Mouse (Mus musculus) liver, embryonic 14.5 days (tissue): Measurements from ENCODE around the gene Rpl3l. TPM values are rescaled to one million over a fixed set of nuclear protein-coding genes. Genes with fewer than 3 reads are reported as not detected.

ENCODE experiments used
- ATAC-seq: fragments of 200-750 bp; cut with Nextera tagmentation; 2 replicates; pipeline ENCODE4 v1.8.0; 2017; ENCODE audit warnings: moderate number of reproducible peaks, mild to moderate bottlenecking, moderate library complexity; ENCODE audit not compliant: insufficient read depth
- DNase-seq, 3 experiments: peaks; one replicate each; pipeline ENCODE4 v3.0.0-alpha.2; 2012 to 2013; ENCODE audit warnings: low read depth in 3 of 3, low spot score in 3 of 3
- H3K27ac ChIP-seq: fragments of 300-500 bp; sonication (generic); 2 replicates; pipeline ENCODE4 v1.5.1; 2014; ENCODE audit warnings: moderate library complexity, mild to moderate bottlenecking, control low read depth, inconsistent platforms
- H3K27me3 ChIP-seq: fragments of 300-500 bp; sonication (generic); 2 replicates; pipeline ENCODE4 v1.6.1; 2014; ENCODE audit warnings: mild to moderate bottlenecking, low read length, moderate library complexity; ENCODE audit not compliant: control insufficient read depth, insufficient read depth
- H3K36me3 ChIP-seq: fragments of 300-500 bp; sonication (generic); replicated peaks from 2 replicates; pipeline ENCODE4 v1.6.1; 2014; ENCODE audit warnings: low read depth; ENCODE audit not compliant: control insufficient read depth, insufficient read depth
- H3K4me1 ChIP-seq, 2 experiments: fragments of 200-500 bp in 1 of 2; fragments of 300-500 bp in 1 of 2; sonication (generic) in 1 of 2; replicated peaks; 2 replicates each; pipeline ENCODE4 v1.6.1; 2012 to 2014; ENCODE audit warnings: antibody characterized with exemption in 1 of 2, inconsistent platforms in 1 of 2, low read length in 1 of 2; ENCODE audit not compliant: control insufficient read depth in 2 of 2, insufficient read depth in 2 of 2
- H3K4me2 ChIP-seq: fragments of 300-500 bp; sonication (generic); 2 replicates; pipeline ENCODE4 v1.6.1; 2014; ENCODE audit warnings: low read depth, mild to moderate bottlenecking, control low read depth, moderate library complexity
- H3K4me3 ChIP-seq, 2 experiments: fragments of 200-500 bp in 1 of 2; fragments of 300-500 bp in 1 of 2; sonication (generic) in 1 of 2; 2 replicates each; pipeline ENCODE4 v1.5.1; 2012 to 2014; ENCODE audit warnings: low read depth in 2 of 2, low read length in 2 of 2, mild to moderate bottlenecking in 2 of 2, control low read depth in 1 of 2, inconsistent platforms in 1 of 2, moderate library complexity in 1 of 2; ENCODE audit not compliant: insufficient read depth in 1 of 2
- H3K9ac ChIP-seq: fragments of 300-500 bp; sonication (generic); replicated peaks from 2 replicates; pipeline ENCODE4 v1.6.1; 2014; ENCODE audit warnings: mild to moderate bottlenecking, control low read depth, moderate library complexity
- H3K9me3 ChIP-seq: fragments of 300-500 bp; sonication (generic); 2 replicates; pipeline ENCODE4 v1.6.1; 2016; ENCODE audit warnings: low read length, mixed read lengths; ENCODE audit not compliant: control insufficient read depth
- CTCF ChIP-seq: IDR thresholded peaks from 2 replicates; pipeline ENCODE4 v1.5.1; 2016; ENCODE audit warnings: antibody characterized with exemption, low read depth, control low read depth
- EP300 ChIP-seq: IDR thresholded peaks from 2 replicates; pipeline ENCODE4 v1.6.1; 2016; ENCODE audit warnings: antibody characterized with exemption, low read depth
- WGBS: fragments of 180-500 bp; shearing (Covaris S2); extraction: QIAGEN DNeasy Blood & Tissue Kit; methylation state at CpG from one replicate; pipeline ENCODE4 v1.1.7; 2014; ENCODE audit not compliant: insufficient replicate concordance; 5-methylcytosine and 5-hydroxymethylcytosine counted together
- polyA plus RNA-seq, 2 experiments: library from polyadenylated mRNA; depleted of rRNA in 1 of 2; stranded (reverse) in 1 of 2; unstranded in 1 of 2; fragments of >200 nt; fragmentation: Nextera tagmentation in 1 of 2; extraction: Ambion mirVana in 1 of 2; gene quantifications; 2 replicates each; pipeline versions ENCODE4 v1.2.1 to v1.2.3; 2012 to 2014

The Rpl3l gene
- polyA plus RNA-seq, 2 experiments: 0.03 TPM; not detected in 1

- Histone ChIP-seq H3K9me3 (no peaks in the 10 kb centered on the region), H3K4me1 (no peaks in the 10 kb centered on the region; a peak in 1 of 4 replicates), H3K4me2 (no peak overlapping the region), H3K36me3 (no peaks in the 10 kb centered on the region), H3K9ac (no peak overlapping the region), H3K27me3 (peaks cover 55% of the 10 kb centered on the region), H3K27ac (no peak overlapping the region), H3K4me3 (no peak overlapping the region)
- 11% methylated on average over 4 of the region's 4 CpGs for WGBS
- TF ChIP-seq CTCF: no peak
- no peak for TF ChIP-seq EP300
- no peak for DNase-seq
- ATAC-seq: no peak
Measured at GRCm38 (mm10) chr17:24751528-24751927, 23.9 kb downstream of the Rpl3l start.

DNA sequence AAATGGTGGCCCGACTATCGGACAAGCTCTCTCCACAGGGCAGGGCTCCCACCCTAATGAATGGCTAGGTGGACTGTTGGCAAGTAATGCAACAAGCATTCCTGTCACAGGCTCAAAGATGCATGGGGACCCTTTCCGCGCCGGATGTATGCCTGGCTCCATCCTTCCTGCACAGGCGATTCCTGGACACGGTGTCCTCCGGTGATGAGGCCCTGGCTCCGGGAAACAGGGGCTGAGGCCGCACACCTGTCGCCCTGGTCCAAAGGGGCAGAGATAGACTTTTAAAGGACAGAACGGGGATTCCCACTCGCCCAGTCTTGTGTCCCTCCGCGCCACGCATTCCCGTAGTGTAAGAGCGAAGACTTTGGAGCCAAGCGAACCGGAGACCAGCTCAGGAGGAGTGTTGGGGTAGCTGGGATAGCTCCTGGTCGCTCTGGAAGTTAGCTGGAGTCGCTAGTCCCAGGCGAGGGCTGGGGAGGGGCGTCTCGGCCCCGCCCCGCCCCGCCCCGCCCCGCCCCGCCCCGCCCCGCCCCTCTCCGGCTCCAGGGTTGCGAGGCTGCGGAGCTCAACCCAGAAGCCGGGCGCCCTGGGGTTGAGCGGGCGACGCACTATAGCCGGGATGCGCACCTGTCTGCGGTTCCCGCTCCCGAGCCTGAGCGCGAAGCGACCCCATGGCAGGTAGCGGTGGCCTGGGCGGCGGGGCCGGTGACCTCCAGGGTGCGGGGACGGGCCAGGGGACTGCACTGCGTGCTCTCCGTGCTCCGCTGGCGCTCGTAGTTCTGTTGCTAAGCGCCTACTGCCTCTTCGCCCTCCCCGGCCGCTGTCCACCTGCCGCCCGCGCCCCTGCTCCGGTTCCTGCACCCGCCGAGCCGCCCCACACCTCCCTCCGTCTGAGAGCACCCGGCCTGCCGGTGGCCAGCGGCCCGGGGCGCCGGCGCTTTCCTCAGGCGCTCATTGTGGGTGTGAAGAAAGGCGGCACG, 25.1 kb downstream of the Rpl3l start, which contains the start of gene Hs3st6:
Gene Hs3st6, plus strand, starts transcription at position 574 of the 980 bp plus-strand sequence.
- TF ChIP-seq EP300 (no peak), CTCF (no peak)
- peaks cover 55% of the 10 kb centered on the region for H3K27me3 ChIP-seq
- no peak within 1 kb of the TSS for H3K9ac ChIP-seq
- no peak within 1 kb of the TSS for H3K27ac ChIP-seq
- 2% methylated on average over 78 of the region's 82 CpGs for WGBS
- H3K4me1 ChIP-seq: no peaks in the 10 kb centered on the region; a peak in 1 of 4 replicates
- H3K36me3 ChIP-seq: no peaks in the 10 kb centered on the region
- H3K4me2 ChIP-seq: peak within 1 kb of the TSS; percentile 68
- no peaks in the 10 kb centered on the region for H3K9me3 ChIP-seq
- DNase-seq (no peak), ATAC-seq (peak; percentile 75)
- H3K4me3 ChIP-seq: peak within 1 kb of the TSS; percentile 41 to 45

DNA sequence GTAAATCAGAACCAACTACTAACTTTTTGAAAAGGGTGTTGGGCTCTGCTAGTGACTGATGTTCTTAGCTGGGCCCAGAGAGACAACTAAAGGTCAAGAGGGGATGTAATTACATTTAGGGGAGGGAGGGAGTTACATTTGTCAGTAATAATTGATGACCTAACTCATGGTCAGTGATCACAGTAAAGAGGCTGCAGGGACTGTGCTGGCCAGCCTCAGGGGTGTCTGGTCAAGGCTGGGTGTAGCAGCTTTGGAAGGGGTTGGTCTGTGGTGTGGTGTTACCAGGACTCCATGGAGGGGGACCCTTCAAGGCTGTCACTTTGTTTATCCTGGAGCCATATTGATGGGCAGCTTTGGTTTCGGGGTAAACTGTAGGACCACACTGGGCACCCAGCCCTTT, 29.8 kb downstream of the Rpl3l start:
- Histone ChIP-seq H3K9ac (no peak overlapping the region), H3K4me3 (no peak overlapping the region), H3K27me3 (peaks cover 30% of the 10 kb centered on the region), H3K27ac (no peak overlapping the region), H3K4me1 (no peaks in the 10 kb centered on the region; a peak in 1 of 4 replicates), H3K4me2 (no peak overlapping the region), H3K9me3 (no peaks in the 10 kb centered on the region), H3K36me3 (no peaks in the 10 kb centered on the region)
- WGBS: 73% methylated on average over 1 of the region's 1 CpGs
- DNase-seq (no peak), ATAC-seq (no peak)
- TF ChIP-seq EP300 (no peak), CTCF (no peak)

DNA sequence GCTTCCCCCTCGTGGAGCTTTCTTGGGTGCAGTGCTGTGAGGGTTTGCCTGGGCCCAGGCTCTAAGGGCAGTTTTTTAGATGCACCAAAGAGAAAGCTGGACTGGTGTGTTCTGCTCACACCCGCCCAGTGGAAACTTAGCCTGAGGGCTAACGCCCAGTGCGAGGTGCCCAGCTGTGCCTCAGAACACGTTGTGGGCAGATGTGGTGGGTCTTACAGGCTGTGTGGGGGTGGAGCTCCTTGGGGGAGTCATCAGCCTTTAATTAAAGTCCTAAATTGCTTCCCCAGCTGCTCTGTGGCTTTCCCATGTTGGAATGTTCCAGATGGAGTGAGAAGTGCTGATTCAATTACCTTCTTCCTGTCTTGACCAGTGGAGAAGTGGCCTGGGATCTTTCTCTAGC, 33.5 kb downstream of the Rpl3l start:
- no peak overlapping the region for H3K9ac ChIP-seq
- no peaks in the 10 kb centered on the region for H3K36me3 ChIP-seq
- H3K27me3 ChIP-seq: no peaks in the 10 kb centered on the region; the same call in 1 of the 2 replicates
- H3K9me3 ChIP-seq: no peaks in the 10 kb centered on the region
- H3K4me2 ChIP-seq: no peak overlapping the region
- H3K27ac ChIP-seq: no peak overlapping the region
- WGBS: 41% methylated on average over 5 of the region's 5 CpGs
- no peaks in the 10 kb centered on the region for H3K4me1 ChIP-seq
- TF ChIP-seq EP300 (no peak), CTCF (no peak)
- ATAC-seq (no peak), DNase-seq (no peak)
- no peak overlapping the region for H3K4me3 ChIP-seq
